Mouse (Mus musculus) left cerebral cortex, postnatal 10 days (tissue): ENCODE results near the gene Crebl2. TPM values are rescaled to one million over a fixed set of nuclear protein-coding genes. Genes with fewer than 3 reads are reported as not detected.

Experiments used
- DNase-seq, 2 experiments: peaks; one replicate each; pipeline ENCODE4 v3.0.0; 2021 to 2022; ENCODE audit warnings: low spot score in 2 of 2, mixed read lengths in 1 of 2; ENCODE audit errors: extremely low spot score in 1 of 2
- intact Hi-C: fragments of 180-260 bp; cut with DNase I; formaldehyde crosslinking; loops from one replicate; pipeline ENCODE4 v1.15.1; 2025
- total RNA-seq, 2 experiments: library from RNA; stranded (reverse); gene quantifications; 2 replicates each; pipeline ENCODE4 v1.2.3; 2021

The Crebl2 gene
- total RNA-seq, 2 experiments from 2014 or later: 8.6 to 9.5 TPM

DNA sequence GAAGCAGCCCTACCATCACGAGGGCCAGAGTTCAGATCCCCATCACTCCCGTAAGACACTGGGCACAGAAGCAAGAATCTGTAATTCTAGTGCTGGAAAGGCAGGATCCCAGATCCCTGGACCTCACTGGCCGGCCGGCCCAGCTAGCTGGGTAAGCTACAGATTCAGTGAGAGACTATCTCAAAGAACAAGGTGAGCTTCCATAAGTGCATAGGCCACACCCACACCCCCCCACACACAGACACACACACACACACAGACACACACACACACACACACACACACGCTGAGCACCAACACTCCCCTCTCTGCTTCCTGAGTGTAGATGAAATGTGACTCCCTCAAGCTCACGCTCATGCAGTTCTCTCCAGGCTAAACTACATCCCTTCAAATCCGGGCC is 60.5 kb downstream of the Crebl2 start:
- no peak for DNase-seq
- intact Hi-C loops: no loop called here

- DNase-seq: no peak
- intact Hi-C loops: no loop called here
These were observed 66.8 kb downstream of the Crebl2 start for GRCm38 (mm10) chr6:134896570-134897436.

DNA sequence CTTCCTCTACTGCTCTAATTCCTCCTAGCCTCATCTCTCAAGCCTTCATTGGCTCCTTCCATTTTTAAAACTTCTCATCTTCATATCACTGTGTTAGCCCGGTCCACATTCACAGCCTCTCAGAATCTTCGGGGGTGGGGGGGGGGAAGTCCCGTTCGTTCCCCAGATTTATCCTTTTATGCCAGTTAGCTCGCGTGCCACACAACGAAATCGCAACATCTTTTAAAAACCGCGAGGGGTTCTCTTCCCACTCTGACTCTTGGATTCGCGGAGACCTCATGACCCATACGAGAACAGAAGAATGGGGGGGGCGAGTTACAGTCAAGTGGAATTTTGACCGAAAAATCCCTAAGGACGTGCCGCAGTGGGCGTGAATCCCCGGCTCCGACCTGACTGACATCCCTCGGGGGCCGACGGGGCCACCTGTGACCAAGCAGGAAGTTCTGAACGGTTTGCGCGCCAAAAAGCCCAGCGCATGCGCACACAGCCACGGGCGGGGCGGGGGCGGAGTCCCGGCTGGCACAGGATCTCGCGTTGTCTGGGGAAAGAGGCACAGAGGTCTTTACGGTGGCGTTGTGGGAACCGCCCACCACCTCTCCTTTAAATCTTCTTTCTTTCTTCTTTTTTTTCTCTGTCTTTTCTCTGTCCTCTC is 67.6 kb downstream of the Crebl2 start:
- DNase-seq: peak; percentile 91 to 94
- intact Hi-C loops: no loop called here

DNA sequence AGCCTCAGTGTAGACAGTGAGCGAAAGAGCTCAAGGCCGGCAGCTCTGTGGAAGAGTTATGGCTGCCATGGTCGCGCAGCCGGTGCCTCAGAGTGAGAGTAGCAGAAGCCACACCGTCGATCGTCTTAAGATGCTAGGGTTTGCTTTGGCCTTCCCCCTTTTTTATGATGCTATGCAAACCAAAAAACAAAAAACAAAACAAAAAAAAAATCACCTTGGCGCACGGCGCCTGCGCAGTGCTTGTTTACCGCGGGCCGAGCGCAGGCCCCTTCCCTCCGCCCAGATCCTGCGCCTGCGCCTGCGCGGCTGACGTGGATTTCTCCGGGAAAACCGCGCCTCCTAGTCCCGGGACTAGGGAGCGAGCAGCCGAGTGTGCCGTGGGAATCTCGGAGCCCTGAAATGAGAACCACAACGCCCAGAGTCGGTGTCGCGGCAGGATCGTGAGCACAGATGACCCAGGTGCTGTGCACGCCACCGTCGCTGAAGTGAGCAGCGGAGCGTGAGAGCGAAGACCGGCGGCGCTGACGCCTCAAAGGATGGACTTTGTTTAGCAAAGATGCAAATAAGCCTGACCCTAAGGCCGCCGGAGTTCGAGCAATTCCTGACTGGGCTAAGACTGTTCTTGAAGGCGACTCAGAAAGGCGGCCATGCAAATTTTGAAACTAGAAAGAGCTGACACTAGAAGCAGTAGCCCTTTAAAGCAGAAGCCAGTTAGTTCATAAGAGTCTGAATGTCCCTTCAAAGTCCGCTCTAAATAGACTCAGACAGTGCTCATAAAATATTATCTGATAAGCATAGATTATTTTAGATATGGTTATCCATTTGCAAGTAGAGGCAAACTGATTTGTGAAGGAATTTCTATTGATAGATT is 68.4 kb downstream of the Crebl2 start, which contains the start of gene Gpr19:
Gene Gpr19 (minus strand): TSS at position 484 of the 871 bp plus-strand sequence.
- intact Hi-C loops: no loop called here
- DNase-seq: peak; percentile 77 to 95

DNA sequence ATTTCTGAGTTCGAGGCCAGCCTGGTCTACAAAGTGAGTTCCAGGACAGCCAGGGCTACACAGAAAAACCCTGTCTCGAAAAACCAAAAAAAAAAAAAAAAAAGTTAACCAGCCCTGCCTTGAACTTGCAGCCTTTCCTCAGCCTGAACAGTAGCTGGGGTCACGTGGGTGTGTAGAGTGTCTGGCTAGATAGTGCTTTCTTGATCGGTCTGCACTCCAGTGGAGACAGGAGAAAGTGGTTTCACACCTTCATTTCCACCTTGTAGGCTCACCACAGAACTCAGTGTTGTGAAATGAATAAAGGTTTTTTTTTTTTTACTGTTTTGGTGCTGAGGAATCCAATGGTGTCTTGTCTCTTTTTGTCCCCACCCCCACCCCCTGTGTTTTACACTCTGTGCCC is 73.4 kb downstream of the Crebl2 start:
- no peak for DNase-seq
- intact Hi-C loops: no loop called here

DNA sequence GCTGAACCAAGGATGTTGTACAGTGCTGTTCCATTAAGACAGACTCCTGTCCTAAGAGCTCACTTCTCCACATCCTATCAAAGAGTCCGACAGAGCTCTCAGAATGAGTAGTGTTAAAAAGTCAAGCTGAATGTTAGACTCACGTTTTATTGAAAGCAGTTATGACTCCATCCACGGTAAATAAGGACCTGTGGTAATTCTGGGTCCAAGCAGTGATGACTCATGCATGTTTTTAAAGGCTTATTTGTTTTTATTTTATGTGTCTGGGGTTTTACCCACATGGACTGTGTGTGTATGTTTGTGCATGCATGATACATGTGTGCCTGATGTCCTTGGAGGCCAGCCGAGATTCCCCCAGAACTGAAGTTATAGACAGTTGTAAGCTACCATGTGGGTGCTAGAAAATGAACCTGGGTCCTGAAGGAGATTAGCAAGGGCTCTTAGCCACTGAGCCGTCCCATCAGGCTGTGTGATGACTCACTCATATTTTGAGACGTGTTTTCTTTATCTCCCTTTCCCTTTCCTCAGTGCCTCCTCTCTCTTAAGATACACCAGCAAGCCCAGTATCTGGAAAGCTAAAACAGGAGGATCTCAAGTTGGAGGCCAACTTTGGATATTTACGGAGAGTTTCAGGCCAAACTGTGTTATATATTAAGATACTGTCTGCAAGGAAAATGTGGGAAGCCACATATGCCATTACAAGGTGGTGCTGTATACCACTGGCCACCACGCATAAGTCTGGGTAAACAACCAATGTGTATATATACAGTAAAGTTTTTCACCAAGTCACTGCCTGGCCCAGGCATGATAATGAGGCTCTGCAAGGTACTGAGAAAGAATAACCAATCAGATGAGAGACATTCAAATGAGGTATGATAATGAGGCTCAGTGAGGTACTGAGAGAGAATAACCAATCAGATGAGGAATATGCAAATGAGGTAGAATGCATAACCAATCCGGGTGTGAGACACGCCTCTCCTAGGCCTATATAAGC is 74.2 kb downstream of the Crebl2 start:
- no peak for DNase-seq
- intact Hi-C loops: no loop called here

GRCm38 (mm10) chr6:134905811-134906210 is 75.9 kb downstream of the Crebl2 start:
- intact Hi-C loops: no loop called here
- DNase-seq: no peak

Other genes with a start within 250 kb of the Crebl2 start
- 1 to 10 TPM; 3.9 to 4.0 TPM for gene Mansc1, start 197.7 kb upstream of the Crebl2 start, total RNA-seq
- 10 to 100 TPM; 26.3 to 26.5 TPM for gene Borcs5, start 190.6 kb upstream of the Crebl2 start, total RNA-seq
- 1 to 10 TPM; 5.6 to 6.6 TPM for gene Dusp16, start 37.5 kb upstream of the Crebl2 start, total RNA-seq
- gene Gpr19, start 68.4 kb downstream of the Crebl2 start, total RNA-seq: 10 to 100 TPM; 23.4 to 26.0 TPM
- gene Cdkn1b, start 90.2 kb downstream of the Crebl2 start, total RNA-seq: 10 to 100 TPM; 45.0 to 46.9 TPM
- 1 to 10 TPM; 5.4 to 5.7 TPM for gene Apold1, start 151.6 kb downstream of the Crebl2 start, total RNA-seq
- 10 to 100 TPM; 51.6 to 53.7 TPM for gene Ddx47, start 181.5 kb downstream of the Crebl2 start, total RNA-seq
- gene Gprc5a, start 235.5 kb downstream of the Crebl2 start, total RNA-seq: under 1 TPM; 0.21 to 0.26 TPM